Mouse (Mus musculus): ENCODE data around the gene Adgrv1. TPM values are rescaled to one million over a fixed set of nuclear protein-coding genes. Genes with fewer than 3 reads are reported as not detected.

The Adgrv1 gene
- total RNA-seq, 1 experiment from 2014 or later: 1.5 TPM

GRCm38 (mm10) chr13:81136652-81137422 lies 496.1 kb downstream of the Adgrv1 start:
- peak; percentile 36 for DNase-seq

GRCm38 (mm10) chr13:81135953-81136352 lies 497.0 kb downstream of the Adgrv1 start:
- DNase-seq: no peak

GRCm38 (mm10) chr13:81134412-81134811 lies 498.5 kb downstream of the Adgrv1 start:
- DNase-seq: no peak

- no peak for DNase-seq
These were observed 499.6 kb downstream of the Adgrv1 start for GRCm38 (mm10) chr13:81133336-81133735.

GRCm38 (mm10) chr13:81132691-81133090 lies 500.3 kb downstream of the Adgrv1 start:
- no peak for DNase-seq

GRCm38 (mm10) chr13:81131860-81132259 lies 501.1 kb downstream of the Adgrv1 start:
- no peak for DNase-seq

- DNase-seq: no peak
These were observed 502.0 kb downstream of the Adgrv1 start for GRCm38 (mm10) chr13:81130742-81131524.

- DNase-seq: no peak
These were observed 507.1 kb downstream of the Adgrv1 start for GRCm38 (mm10) chr13:81125846-81126245.

GRCm38 (mm10) chr13:81122238-81122637 lies 510.7 kb downstream of the Adgrv1 start:
- DNase-seq: no peak

- DNase-seq: no peak
These were observed 522.5 kb downstream of the Adgrv1 start for GRCm38 (mm10) chr13:81110479-81110878.

- no peak for DNase-seq
These were observed 523.3 kb downstream of the Adgrv1 start for GRCm38 (mm10) chr13:81109676-81110075.

GRCm38 (mm10) chr13:81108526-81109302 lies 524.2 kb downstream of the Adgrv1 start:
- DNase-seq: no peak

GRCm38 (mm10) chr13:81107436-81107835 lies 525.5 kb downstream of the Adgrv1 start:
- DNase-seq: no peak

- peak; percentile 81 for DNase-seq
These were observed 529.2 kb downstream of the Adgrv1 start for GRCm38 (mm10) chr13:81103794-81104193.

GRCm38 (mm10) chr13:81096424-81096823 lies 536.5 kb downstream of the Adgrv1 start:
- no peak for DNase-seq

GRCm38 (mm10) chr13:81094513-81094912 lies 538.4 kb downstream of the Adgrv1 start:
- no peak for DNase-seq

- DNase-seq: no peak
These were observed 542.7 kb downstream of the Adgrv1 start for GRCm38 (mm10) chr13:81090051-81090836.

GRCm38 (mm10) chr13:81086969-81087682 lies 545.8 kb downstream of the Adgrv1 start:
- DNase-seq: no peak

GRCm38 (mm10) chr13:81072214-81072613 lies 560.7 kb downstream of the Adgrv1 start:
- no peak for DNase-seq

- DNase-seq: no peak
These were observed 581.5 kb downstream of the Adgrv1 start for GRCm38 (mm10) chr13:81051448-81051847.

- no peak for DNase-seq
These were observed 582.0 kb downstream of the Adgrv1 start for GRCm38 (mm10) chr13:81050911-81051310.
